Comparison of ENCODE assay signal across 8 mouse cellular contexts in genomic region chr4:62524651-62525488, GRCm38 (mm10). TPM values are rescaled to one million over a fixed set of nuclear protein-coding genes. Genes with fewer than 3 reads are reported as not detected.
DNase-seq lines count a peak whose midpoint lies in the region; ATAC-seq and TF ChIP-seq lines count a peak whose summit lies in the region.

Gene Pole3 (minus strand): TSS chr4:62525068.
Gene 4933430I17Rik (plus strand): TSS chr4:62525369.

- CTCF ChIA-PET in Patski (lab: Charles Lee), result no interaction called here

- H3K27me3 ChIP-seq in Patski, result no peaks in the 10 kb centered on the region
- no peaks in the 10 kb centered on the region for H3K27me3 ChIP-seq in hindbrain, embryonic 14.5 days (ENCODE audit: control insufficient read depth, insufficient read depth, low read length)

- TF ChIP-seq CTCF in Patski (IDR thresholded peaks at IDR 0.05), result no peak

- WGBS in hindbrain, embryonic 14.5 days, result under 1% methylated on average over 59 of the region's 59 CpGs

- DNase-seq in Patski (ENCODE audit: low read depth, low spot score), result peak; percentile 92
- DNase-seq in cerebellum, postnatal 14 days, result peak; percentile 98
- peak; percentile 95 to 98 for DNase-seq in frontal cortex, postnatal 25 days (ENCODE audit: low spot score in 2 of 2)
- DNase-seq in hindbrain, embryonic 14.5 days (ENCODE audit: low spot score), result peak; percentile 99
- peak; percentile 96 for DNase-seq in layer of hippocampus, postnatal 36 days
- peak; percentile 98 for DNase-seq in lung, postnatal 36 days
- peak; percentile 99 for DNase-seq in retina, postnatal 1 day
- peak; percentile 94 to 96 for DNase-seq in urinary bladder, adult 18-20 months (ENCODE audit: low spot score in 2 of 2)

- peaks cover 13% of the 10 kb centered on the region; the same call in 1 of the 2 replicates for H3K4me1 ChIP-seq in hindbrain, embryonic 14.5 days (replicated peaks; ENCODE audit: control insufficient read depth, insufficient read depth, low read length)

- 0 out of 2 replicates have a peak, but pooled peaks cover 7% of the 10 kb centered on the region for H3K36me3 ChIP-seq in hindbrain, embryonic 14.5 days (replicated peaks; ENCODE audit: control insufficient read depth, insufficient read depth)

- peak within 1 kb of the TSS; percentile 79 for H3K4me2 ChIP-seq in hindbrain, embryonic 14.5 days (replicated peaks)

- in situ Hi-C loops in Patski (cut with MboI; ENCODE audit: low pct_unique_long_range_greater_than_20kb), result loop anchor here (5.0 kb wide), 1 partner anchor 58 kb away; no protein-coding TSS in a partner anchor

- peak within 1 kb of the TSS; percentile 98 for H3K27ac ChIP-seq in hindbrain, embryonic 14.5 days

- H3K9ac ChIP-seq in hindbrain, embryonic 14.5 days, result peak within 1 kb of the TSS; percentile 84

- no peaks in the 10 kb centered on the region for H3K9me3 ChIP-seq in hindbrain, embryonic 14.5 days (ENCODE audit: control insufficient read depth, low read length)

- ATAC-seq in Patski, result peak; percentile 97
- peak; percentile 98 for ATAC-seq in hindbrain, embryonic 14.5 days (ENCODE audit: low FRiP score)

- peak within 1 kb of the TSS; percentile 69 for H3K4me3 ChIP-seq in hindbrain, embryonic 14.5 days (replicated peaks; ENCODE audit: low read length)

- POLR2A ChIA-PET in Patski (lab: Charles Lee), result interaction anchor here (0.7 kb wide), 2 partner anchors 42 to 117 kb away, joined by 3 read pairs; partner anchors contain the start of genes Cdc26 and Prpf4

RNA-seq across cellular contexts. Expression of gene Pole3, which starts in this region (rescaled TPM):
- 36.4 TPM for polyA plus RNA-seq in Patski (2021)
- 52.7 and 58.3 TPM in 2 replicates for polyA plus RNA-seq in hindbrain, embryonic 14.5 days (2014; fragmentation: Nextera tagmentation; extraction: Ambion mirVana)
- total RNA-seq in layer of hippocampus, postnatal 36 days (2021), result 10 to 100 TPM; 22.2 to 23.7 TPM

RNA-seq across cellular contexts. Expression of gene 4933430I17Rik, which starts in this region (rescaled TPM):
- 0.17 TPM for polyA plus RNA-seq in Patski (2021)
- polyA plus RNA-seq in hindbrain, embryonic 14.5 days (2014; fragmentation: Nextera tagmentation; extraction: Ambion mirVana), result 0.24 and 0.76 TPM in 2 replicates
- under 1 TPM in 1 of 2 experiments, not detected in 1; 0.20 TPM for total RNA-seq in layer of hippocampus, postnatal 36 days (2021)

Comparison
In these comparisons a context has a peak if more than half of its experiments do, and no peak if none do; other contexts are left out.
1. Peak in every context shown above with its lines: DNase-seq, ATAC-seq, H3K4me3 ChIP-seq and H3K27ac ChIP-seq.